Mouse (Mus musculus): ENCODE results near the gene Nup153.

The Nup153 gene

DNA sequence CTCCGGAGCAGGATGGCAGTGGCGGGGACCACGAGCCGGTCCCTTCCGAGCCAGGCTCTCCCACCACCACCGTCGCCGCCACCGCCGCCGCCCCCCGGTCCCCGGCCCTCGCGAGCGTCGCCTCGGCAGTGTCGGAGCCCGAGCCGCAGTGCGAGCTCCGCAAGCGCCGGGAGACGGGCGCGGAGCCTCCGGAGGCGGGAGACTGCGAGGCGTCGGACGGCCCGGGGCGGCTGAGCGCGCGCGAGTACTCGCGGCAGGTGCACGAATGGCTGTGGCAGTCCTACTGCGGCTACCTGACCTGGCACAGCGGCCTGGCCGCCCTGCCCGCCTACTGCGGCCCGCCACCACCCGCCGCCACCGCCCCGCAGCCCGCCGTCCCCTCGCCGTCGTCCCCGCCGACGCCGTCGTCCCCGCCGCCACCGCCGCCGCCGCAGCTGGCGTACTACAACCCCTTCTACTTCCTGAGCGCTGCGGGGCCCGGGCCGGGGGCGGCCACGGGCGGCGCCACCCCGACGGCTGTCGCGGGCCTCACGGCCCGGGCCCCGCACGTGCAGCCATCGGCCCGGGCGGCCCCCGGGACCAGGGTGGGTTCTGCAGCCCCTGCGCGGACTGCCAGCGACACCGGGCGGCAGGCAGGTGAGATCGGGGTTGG is 58.0 kb downstream of the Nup153 start:
- peak; percentile 54 for DNase-seq (ENCODE audit: low spot score)

DNA sequence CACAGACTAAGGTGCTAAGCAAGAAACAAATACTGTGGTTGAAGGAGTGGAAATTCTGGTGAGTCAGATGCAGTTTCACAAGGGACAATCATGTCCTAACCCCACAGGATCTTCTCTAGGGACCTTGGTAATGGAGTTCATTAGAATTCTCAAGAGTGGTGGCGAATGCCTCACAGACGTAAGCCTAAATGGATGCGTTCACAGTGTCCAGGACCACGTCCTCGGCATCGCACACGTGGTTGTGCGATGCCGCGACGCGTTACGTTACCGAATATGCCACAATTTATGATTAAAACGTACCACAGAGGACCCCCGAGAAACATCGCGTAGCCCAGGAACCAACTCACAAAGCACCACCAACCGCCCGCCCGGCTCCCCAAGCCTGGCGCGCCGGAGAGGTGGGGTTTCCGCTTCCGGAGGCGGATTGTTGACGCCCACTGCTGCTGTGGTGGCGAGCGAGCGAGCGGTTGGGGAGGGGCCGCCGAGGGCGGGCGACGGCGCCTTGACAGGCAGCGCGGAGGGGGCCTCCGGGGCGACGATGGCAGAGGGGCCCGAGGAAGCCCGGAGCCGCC is 58.6 kb downstream of the Nup153 start, which contains the start of gene Fam8a1:
Gene Fam8a1 (plus strand): TSS at position 475 of the 572 bp plus-strand sequence.
- peak; percentile 93 for DNase-seq (ENCODE audit: low spot score)

DNA sequence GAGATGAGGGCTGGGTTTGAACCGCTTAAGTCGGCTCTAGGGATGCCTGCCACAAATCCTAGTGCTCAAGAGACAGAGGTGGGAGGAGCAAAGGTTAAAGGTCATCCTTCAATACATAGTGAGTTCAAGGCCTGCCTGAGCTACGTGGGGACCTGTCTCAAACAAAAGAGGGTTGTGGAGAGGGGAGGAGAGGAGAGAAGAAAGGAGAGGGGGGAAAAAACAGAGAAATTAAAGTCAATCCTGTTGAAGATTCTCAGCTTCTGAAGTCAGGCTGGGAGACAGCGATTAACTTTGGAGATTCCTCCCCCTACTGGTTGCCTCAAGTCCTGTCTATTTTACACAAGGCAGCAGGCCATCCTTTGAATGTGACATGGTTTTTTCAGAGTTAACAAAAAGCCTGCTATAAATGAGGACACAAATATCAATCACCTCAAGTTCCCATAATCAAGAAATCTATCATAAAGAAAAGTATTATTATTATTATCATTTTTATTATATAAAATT is 64.2 kb downstream of the Nup153 start:
- DNase-seq (ENCODE audit: low spot score) = no peak

DNA sequence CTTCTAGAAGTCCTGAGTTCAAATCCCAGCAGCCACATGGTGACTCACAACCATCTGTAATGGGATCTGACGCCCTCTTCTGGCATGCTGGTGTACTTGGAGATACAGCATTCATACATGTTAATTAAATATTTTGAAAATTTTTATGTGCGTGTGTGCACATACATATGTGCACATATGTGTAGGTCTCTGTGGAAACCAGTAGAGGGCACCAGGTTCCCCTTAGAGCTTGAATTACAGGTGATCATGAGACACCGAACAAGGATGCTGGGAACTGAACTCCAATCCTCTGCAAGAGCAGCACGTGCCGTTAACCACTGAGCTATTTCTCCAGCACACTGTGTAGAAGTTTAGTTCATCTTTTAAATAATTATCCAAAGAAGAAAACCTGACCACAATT is 68.5 kb downstream of the Nup153 start:
- DNase-seq (ENCODE audit: low spot score) = no peak

DNA sequence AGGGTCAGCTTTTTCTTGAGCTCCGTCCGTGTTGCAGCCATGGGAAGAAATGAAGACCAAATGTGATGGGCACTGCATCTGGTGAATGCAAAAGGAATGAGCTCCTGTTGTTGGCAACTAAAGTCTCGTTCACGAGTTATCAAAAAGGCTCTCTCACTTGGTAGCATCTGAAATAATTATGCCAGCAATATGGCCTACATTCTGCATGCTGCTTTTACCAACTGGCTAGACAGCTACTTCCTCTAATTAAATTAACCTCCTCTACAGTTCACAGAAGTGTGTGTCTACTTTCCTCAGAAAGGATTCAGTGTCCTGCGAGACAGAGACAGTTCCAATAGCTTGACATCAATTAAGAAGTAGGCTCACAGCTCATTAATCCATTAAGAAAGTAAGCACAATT is 73.2 kb downstream of the Nup153 start:
- DNase-seq (ENCODE audit: low spot score) = no peak

DNA sequence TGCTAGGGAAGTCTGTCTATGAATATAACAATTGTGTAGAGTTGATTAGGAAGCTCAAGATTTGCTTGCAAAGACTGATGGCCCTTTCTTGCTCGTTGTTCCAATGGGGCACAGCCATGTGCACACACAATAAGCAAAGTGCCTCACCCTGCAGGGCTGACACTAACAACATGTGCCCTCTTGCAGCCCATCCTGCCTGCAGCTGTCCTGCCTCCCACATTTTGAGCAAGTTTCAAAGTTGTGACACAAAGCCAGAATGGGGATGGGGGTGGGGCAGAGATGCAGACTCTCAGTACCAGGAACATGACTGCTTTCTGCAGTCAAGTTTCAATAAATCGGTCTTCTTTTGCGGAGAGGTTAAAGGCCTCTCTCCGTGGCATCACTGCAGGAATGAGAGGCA is 74.1 kb downstream of the Nup153 start:
- DNase-seq (ENCODE audit: low spot score) = no peak

DNA sequence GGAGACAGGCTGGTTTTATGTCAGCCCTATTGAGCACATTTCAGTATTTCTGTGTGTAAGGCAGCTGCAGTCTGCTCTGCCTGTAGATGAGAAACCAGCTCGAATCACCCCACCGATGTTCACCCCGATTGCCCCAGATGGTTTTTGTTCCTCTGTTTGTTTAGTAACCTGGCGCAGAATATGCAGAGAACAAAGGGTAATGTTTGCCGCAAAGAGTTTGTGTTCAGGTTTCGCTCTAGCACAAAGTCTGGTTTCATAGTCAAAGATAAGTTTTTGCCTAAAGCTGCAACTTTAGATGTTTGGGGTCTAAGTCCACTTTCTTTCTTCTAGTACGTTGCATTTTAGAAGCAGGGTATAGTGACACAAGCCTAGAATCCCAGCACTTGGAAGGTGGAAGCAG is 75.1 kb downstream of the Nup153 start:
- DNase-seq (ENCODE audit: low spot score) = no peak

DNA sequence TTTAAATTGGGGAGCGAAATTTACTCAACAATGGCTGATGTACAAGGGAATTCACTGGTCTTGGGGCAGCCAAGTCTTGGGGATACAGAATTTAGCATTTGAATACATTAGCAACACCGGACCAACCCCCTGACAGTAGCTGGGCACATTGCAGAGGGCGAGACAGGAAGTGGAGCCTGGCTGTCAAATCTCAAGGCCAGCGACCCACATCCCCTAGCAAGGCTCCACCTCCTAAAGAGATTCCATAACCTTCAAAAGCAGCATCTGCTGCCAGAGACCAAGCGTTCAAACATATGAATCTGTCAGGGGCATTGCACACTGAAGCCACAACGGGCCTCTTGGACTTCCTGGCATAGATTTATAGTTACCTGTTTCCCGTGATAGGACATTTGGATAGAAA is 75.9 kb downstream of the Nup153 start:
- no peak for DNase-seq (ENCODE audit: low spot score)

DNA sequence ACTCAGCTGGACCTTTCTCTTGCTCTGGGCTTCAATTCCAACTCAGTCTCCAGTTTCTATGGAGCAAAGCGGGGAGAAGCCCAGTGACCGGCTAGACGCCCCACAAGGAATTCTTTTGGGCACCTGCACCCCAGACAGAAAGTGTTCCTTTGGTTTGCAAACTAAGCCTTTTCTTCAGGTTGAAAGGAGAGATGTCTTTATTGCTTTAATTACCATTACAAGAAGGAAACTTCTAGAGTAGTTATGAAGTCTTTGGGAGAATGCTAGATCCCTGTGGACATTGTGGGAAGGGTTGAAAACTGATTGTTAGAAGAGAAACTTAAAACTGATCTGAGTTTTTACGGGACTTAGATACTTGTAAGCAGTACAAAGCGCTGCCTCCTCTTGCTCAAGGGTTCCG is 82.3 kb downstream of the Nup153 start:
- no peak for DNase-seq (ENCODE audit: low spot score)

DNA sequence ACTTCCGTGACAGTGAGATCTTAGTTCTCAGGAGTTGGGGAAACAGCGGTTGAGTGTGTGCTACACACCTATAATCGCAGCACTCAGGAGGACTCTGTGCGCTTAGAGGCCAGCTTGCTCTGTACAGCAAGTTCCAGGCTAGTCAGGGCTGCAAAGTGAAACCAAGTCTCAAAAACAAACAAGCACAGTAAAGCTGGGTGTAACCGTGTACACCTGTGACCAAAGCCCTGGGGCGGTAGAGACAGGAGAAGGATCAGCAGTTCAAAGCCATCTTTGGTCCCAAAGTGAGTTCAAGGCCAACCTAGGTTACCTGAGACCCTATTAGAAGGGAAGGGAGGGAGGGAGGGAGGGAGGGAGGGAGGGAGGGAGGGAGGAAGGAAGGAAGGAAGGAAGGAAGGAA is 83.6 kb downstream of the Nup153 start:
- DNase-seq (ENCODE audit: low spot score) = no peak

DNA sequence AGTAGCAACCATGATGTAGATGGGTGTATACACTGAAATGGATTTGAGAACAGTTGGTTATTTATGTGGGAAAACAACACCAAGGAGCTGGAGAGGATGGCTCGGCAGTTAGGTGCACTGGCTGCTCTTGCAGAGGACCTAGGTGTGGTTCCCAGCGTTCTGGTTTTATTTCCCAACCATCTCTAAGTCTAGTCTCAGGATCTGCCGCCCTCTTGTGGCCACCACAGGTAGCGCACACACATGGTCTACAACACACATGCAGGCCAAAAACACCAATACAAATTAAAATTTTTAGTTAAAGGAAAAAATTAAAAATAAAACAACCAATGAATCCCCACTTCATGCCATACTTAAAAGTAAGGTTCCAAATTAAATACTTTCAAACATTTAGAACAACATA is 85.4 kb downstream of the Nup153 start:
- DNase-seq (ENCODE audit: low spot score) = no peak

DNA sequence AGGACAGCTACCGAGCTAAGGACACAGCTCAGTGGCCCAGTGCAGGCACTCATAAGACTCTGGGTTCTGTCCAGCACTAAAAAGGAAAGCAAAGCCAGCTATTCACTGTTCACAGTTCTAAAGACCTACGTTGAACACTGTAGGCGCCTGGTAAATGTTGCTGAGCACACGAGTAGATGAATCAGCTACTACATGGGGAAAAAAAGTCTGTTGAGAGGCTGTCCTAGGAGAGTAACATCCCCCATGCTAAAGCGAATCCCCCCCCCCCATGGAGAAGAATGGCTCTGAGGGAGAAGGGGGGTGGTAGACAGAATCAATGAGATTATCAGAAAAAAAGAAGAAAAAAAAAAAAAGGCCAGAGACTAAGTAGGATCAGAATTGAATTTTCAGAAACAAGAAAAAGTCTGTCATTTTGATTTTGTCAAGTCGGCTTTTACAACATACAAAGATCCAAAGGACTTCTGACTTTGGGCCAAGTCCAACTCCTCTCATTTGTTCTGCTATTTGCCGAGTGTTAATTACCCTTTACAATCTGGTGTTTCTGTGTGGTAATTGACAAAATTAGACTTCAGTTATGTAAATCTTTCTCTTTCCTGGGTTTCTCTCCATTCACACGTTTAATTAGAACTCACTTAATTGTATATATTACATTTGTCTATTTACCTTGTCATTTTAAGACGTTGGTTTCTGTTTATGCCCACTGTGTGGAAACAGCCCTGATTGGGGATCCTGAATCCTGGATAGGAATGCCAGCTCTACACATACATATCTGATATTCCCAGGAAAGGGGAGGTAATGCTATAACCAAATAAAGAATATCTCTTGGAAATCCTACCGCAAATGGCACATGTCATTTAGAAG is 86.9 kb downstream of the Nup153 start:
- DNase-seq (ENCODE audit: low spot score) = no peak

DNA sequence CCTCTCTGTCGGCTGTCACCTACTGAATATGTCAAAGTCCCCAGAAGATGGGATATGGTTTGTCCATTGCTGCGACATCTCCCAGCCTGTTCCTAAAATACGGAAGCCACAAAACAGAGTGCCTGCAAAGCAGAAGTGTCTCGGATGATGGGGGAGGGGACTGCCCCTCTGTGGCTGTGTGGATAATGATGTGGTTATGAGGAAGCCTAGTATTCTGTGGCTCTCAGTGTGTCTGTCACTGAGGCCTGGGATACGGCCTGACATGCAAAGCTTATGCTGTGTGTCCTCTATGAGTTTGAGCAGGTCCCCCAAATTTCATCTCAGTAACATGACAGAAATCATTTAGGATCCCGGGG is 93.6 kb downstream of the Nup153 start:
- no peak for DNase-seq (ENCODE audit: low spot score)

DNA sequence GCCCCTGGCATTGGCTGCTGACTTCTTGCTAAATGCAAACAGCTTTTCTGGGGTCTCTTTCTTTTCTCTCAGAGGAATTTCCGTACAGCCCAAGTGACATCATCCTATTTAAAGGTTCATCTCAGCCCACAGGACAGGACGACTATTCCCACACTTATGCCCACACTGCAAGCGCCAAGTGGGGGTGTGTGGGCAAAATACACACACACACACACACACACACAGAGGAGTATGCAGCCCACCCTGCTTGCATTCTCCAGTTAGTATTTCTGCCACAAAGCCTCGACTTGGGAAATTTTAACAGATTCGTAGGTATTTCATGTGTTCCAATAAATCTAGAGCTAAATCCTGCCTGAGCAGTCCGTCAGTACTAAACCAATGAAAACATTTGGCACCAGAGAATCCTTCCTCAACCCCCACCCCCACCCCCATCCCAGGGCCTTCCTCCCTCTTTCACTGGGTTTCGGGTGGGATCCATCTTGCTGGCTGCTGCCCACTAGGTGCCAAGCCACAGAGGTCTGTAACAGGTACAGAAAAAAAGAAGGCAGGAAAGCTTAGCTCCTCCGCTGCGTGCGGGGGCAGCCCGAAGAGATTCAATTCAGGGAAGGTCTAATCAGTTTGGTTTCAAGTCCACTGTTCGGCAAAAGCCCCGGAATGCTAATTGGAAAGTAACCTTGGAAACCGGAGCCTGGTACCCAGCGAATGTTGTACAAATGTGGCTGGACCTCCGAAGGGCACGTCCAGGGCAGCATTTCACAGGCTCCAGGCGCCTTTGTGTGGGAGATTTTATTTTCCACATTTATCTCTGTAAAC is 94.2 kb downstream of the Nup153 start:
- no peak for DNase-seq (ENCODE audit: low spot score)

DNA sequence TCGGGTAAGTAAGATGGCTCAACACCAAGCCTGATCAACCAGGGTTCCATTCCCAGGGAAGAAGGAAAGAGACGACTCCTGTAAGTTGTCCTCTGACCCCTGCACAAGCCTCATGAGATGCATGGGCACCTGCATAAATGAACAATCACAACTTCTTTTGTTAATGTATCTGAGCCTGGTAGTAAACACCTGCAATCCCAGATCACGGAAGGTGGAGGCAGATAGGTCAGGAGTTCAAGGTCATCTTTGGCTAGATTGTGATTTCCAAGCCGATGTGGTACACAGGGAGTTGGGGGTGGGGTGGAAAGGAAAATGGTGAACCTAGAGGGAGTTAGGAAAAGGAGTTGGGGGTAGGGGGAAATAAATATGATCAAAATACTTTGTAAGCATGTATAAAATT is 94.9 kb downstream of the Nup153 start:
- no peak for DNase-seq (ENCODE audit: low spot score)

All from testis, postnatal 10 days (tissue).